ENCODE assay signal across 25 mouse cellular contexts in genomic region chr10:79760603-79761143, GRCm38 (mm10). TPM values are rescaled to one million over a fixed set of nuclear protein-coding genes. Genes with fewer than 3 reads are reported as not detected.
"Had no signal": no experiment of that assay in that cellular context is flagged by ENCODE, and none has a peak within 500 bp of the region (broad histone marks: within the 10 kb centered on the region; RNA-seq: fewer than 3 reads in every experiment).

No protein-coding gene starts in this region.

- DNase-seq: kidney, adult 8-10 months; kidney, postnatal 10 days; kidney, postnatal 36 days; layer of hippocampus, postnatal 36 days; liver; lung, adult 18-20 months; lung, postnatal 10 days; lung, postnatal 36 days; retina, postnatal 1 day; right cerebral cortex, postnatal 4 days; thymus, adult 2 months; thymus, postnatal 14 days had no signal

- H3K9ac ChIP-seq: kidney, embryonic 15.5 days; limb, embryonic 12.5 days; liver, embryonic 12.5 days; liver, embryonic 15.5 days; lung, embryonic 15.5 days; midbrain, embryonic 13.5 days; neural tube, embryonic 13.5 days had no signal

- ATAC-seq: intestine, postnatal 0 days; liver, embryonic 12.5 days; midbrain, embryonic 13.5 days; midbrain, embryonic 16.5 days had no signal

- H3K4me3 ChIP-seq: kidney, embryonic 15.5 days; left cerebral cortex, adult 2 months; limb, embryonic 12.5 days; liver, embryonic 12.5 days; liver, embryonic 15.5 days; lung, embryonic 15.5 days; midbrain, embryonic 13.5 days; neural tube, embryonic 13.5 days had no signal

- H3K27ac ChIP-seq: kidney, embryonic 15.5 days; left cerebral cortex, adult 2 months; limb, embryonic 12.5 days; liver, embryonic 12.5 days; liver, embryonic 15.5 days; lung, embryonic 15.5 days; midbrain, embryonic 13.5 days; neural tube, embryonic 13.5 days; stomach, postnatal 0 days had no signal

- H3K27me3 ChIP-seq: kidney, embryonic 15.5 days; limb, embryonic 12.5 days; lung, embryonic 15.5 days; neural tube, embryonic 13.5 days had no signal

- H3K4me2 ChIP-seq: kidney, embryonic 15.5 days; limb, embryonic 12.5 days; liver, embryonic 12.5 days; liver, embryonic 15.5 days; lung, embryonic 15.5 days; midbrain, embryonic 13.5 days; neural tube, embryonic 13.5 days had no signal

- H3K9me3 ChIP-seq: kidney, embryonic 15.5 days; limb, embryonic 12.5 days; liver, embryonic 12.5 days; liver, embryonic 15.5 days; lung, embryonic 15.5 days; midbrain, embryonic 13.5 days; neural tube, embryonic 13.5 days had no signal

RNA-seq across cellular contexts. Expression of gene Fgf22, which starts 5.8 kb away (rescaled TPM):
- total RNA-seq: neutrophil, adult 5-6 weeks had no signal
- polyA plus RNA-seq: intestine, postnatal 0 days; liver, embryonic 15.5 days; thymus, adult 2 months had no signal

RNA-seq across cellular contexts. Expression of gene Prss57, which starts 30.1 kb away (rescaled TPM):
- polyA plus RNA-seq: limb, embryonic 12.5 days; midbrain, embryonic 13.5 days; stomach, embryonic 14.5 days had no signal
